Mouse (Mus musculus) mature B cell (primary cell): ENCODE measurements around the gene Alpk1.

Experiments
- in situ Hi-C: fragments of 300-500 bp; cut with MboI; formaldehyde crosslinking; loops from 2 replicates; pipeline ENCODE4 v1.14.3; 2019

Alpk1 gene

GRCm38 (mm10) chr3:127745504-127745903 is 34.8 kb downstream of the Alpk1 start:
- in situ Hi-C loops: no loop called here

GRCm38 (mm10) chr3:127743614-127744365 is 36.5 kb downstream of the Alpk1 start:
- in situ Hi-C loops: no loop called here

- in situ Hi-C loops: no loop called here
These were observed 38.9 kb downstream of the Alpk1 start for GRCm38 (mm10) chr3:127741473-127741872.

GRCm38 (mm10) chr3:127737876-127738275 is 42.5 kb downstream of the Alpk1 start:
- in situ Hi-C loops: no loop called here

- in situ Hi-C loops: no loop called here
These were observed 44.9 kb downstream of the Alpk1 start for GRCm38 (mm10) chr3:127735395-127735794.

- in situ Hi-C loops: no loop called here
These were observed 50.7 kb downstream of the Alpk1 start for GRCm38 (mm10) chr3:127729513-127730137.

- in situ Hi-C loops: no loop called here
These were observed 51.3 kb downstream of the Alpk1 start for GRCm38 (mm10) chr3:127728851-127729512.

- in situ Hi-C loops: no loop called here
These were observed 52.3 kb downstream of the Alpk1 start for GRCm38 (mm10) chr3:127728046-127728445.

- in situ Hi-C loops: no loop called here
These were observed 59.4 kb downstream of the Alpk1 start for GRCm38 (mm10) chr3:127720948-127721347.

GRCm38 (mm10) chr3:127720050-127720449 is 60.3 kb downstream of the Alpk1 start:
- in situ Hi-C loops: no loop called here

GRCm38 (mm10) chr3:127719601-127720000 is 60.7 kb downstream of the Alpk1 start:
- in situ Hi-C loops: no loop called here

GRCm38 (mm10) chr3:127716759-127717158 is 63.6 kb downstream of the Alpk1 start:
- in situ Hi-C loops: no loop called here

GRCm38 (mm10) chr3:127713112-127713511 is 67.2 kb downstream of the Alpk1 start:
- in situ Hi-C loops: no loop called here

GRCm38 (mm10) chr3:127711536-127711935 is 68.8 kb downstream of the Alpk1 start:
- in situ Hi-C loops: no loop called here

- in situ Hi-C loops: no loop called here
These were observed 73.2 kb downstream of the Alpk1 start for GRCm38 (mm10) chr3:127707089-127707485.

- in situ Hi-C loops: no loop called here
These were observed 73.8 kb downstream of the Alpk1 start for GRCm38 (mm10) chr3:127706445-127707088.

GRCm38 (mm10) chr3:127705515-127706444 is 74.5 kb downstream of the Alpk1 start:
- in situ Hi-C loops: no loop called here

GRCm38 (mm10) chr3:127705139-127705514 is 75.2 kb downstream of the Alpk1 start:
- in situ Hi-C loops: no loop called here

GRCm38 (mm10) chr3:127701196-127701825 is 79.0 kb downstream of the Alpk1 start:
- in situ Hi-C loops: no loop called here

GRCm38 (mm10) chr3:127698636-127699035 is 81.7 kb downstream of the Alpk1 start:
- in situ Hi-C loops: no loop called here

GRCm38 (mm10) chr3:127696541-127696940 is 83.8 kb downstream of the Alpk1 start:
- in situ Hi-C loops: no loop called here
